Mouse (Mus musculus): ENCODE results near the gene Sp3. TPM values are rescaled to one million over a fixed set of nuclear protein-coding genes. Genes with fewer than 3 reads are reported as not detected.

The Sp3 gene
- polyA plus RNA-seq, 1 experiment from 2014 or later, result 77.9 TPM

- WGBS, result 34% methylated on average over 1 of the region's 1 CpGs
- 0 out of 2 replicates have a peak, but pooled peaks cover 6% of the 10 kb centered on the region for H3K9me3 ChIP-seq
- H3K9ac ChIP-seq, result no peak overlapping the region
- no peak overlapping the region for H3K4me3 ChIP-seq (replicated peaks)
- H3K27ac ChIP-seq, result no peak overlapping the region
- ATAC-seq (ENCODE audit: low FRiP score), result no peak
- no peaks in the 10 kb centered on the region for H3K36me3 ChIP-seq (replicated peaks)
- no peak overlapping the region for H3K4me2 ChIP-seq
- peaks cover 6% of the 10 kb centered on the region; the same call in 1 of the 2 replicates for H3K4me1 ChIP-seq
- no peaks in the 10 kb centered on the region for H3K27me3 ChIP-seq
Measured at GRCm38 (mm10) chr2:72985516-72985915, 5.3 kb upstream of the Sp3 start.

GRCm38 (mm10) chr2:72984806-72985205 is 4.6 kb upstream of the Sp3 start:
- Histone ChIP-seq H3K36me3 (replicated peaks) (no peaks in the 10 kb centered on the region), H3K27me3 (no peaks in the 10 kb centered on the region), H3K27ac (no peak overlapping the region), H3K4me3 (replicated peaks) (no peak overlapping the region), H3K4me2 (no peak overlapping the region), H3K9ac (no peak overlapping the region), H3K4me1 (peaks cover 6% of the 10 kb centered on the region; the same call in 1 of the 2 replicates), H3K9me3 (0 out of 2 replicates have a peak, but pooled peaks cover 6% of the 10 kb centered on the region)
- 85% methylated on average over 4 of the region's 4 CpGs for WGBS
- no peak for ATAC-seq (ENCODE audit: low FRiP score)

GRCm38 (mm10) chr2:72983211-72983610 is 3.0 kb upstream of the Sp3 start:
- Histone ChIP-seq H3K4me3 (replicated peaks) (no peak overlapping the region), H3K27ac (no peak overlapping the region), H3K4me2 (no peak overlapping the region), H3K9me3 (no peaks in the 10 kb centered on the region), H3K27me3 (no peaks in the 10 kb centered on the region), H3K4me1 (peaks cover 6% of the 10 kb centered on the region; the same call in 1 of the 2 replicates), H3K9ac (no peak overlapping the region), H3K36me3 (replicated peaks) (no peaks in the 10 kb centered on the region)
- 81% methylated on average over 3 of the region's 3 CpGs for WGBS
- ATAC-seq (ENCODE audit: low FRiP score), result no peak

- Histone ChIP-seq H3K27me3 (no peaks in the 10 kb centered on the region), H3K27ac (no peak overlapping the region), H3K36me3 (replicated peaks) (no peaks in the 10 kb centered on the region), H3K9me3 (no peaks in the 10 kb centered on the region), H3K4me1 (peaks cover 10% of the 10 kb centered on the region), H3K9ac (no peak overlapping the region), H3K4me2 (no peak overlapping the region), H3K4me3 (replicated peaks) (no peak overlapping the region)
- WGBS, result 91% methylated on average over 7 of the region's 7 CpGs
- no peak for ATAC-seq (ENCODE audit: low FRiP score)
Measured at GRCm38 (mm10) chr2:72982110-72982785, 2.0 kb upstream of the Sp3 start.

- Histone ChIP-seq H3K27ac (peak overlapping the region; percentile 100; the same call in 1 of the 2 replicates), H3K4me1 (peaks cover 15% of the 10 kb centered on the region), H3K9ac (peak overlapping the region; percentile 100; the same call in 1 of the 2 replicates), H3K9me3 (no peaks in the 10 kb centered on the region), H3K36me3 (replicated peaks) (no peaks in the 10 kb centered on the region), H3K4me3 (replicated peaks) (peak overlapping the region; percentile 99; the same call in 1 of the 2 replicates), H3K27me3 (no peaks in the 10 kb centered on the region), H3K4me2 (peak overlapping the region; percentile 67)
- ATAC-seq (ENCODE audit: low FRiP score), result no peak
- 78% methylated on average over 9 of the region's 9 CpGs for WGBS
Measured at GRCm38 (mm10) chr2:72981441-72982109, 1.3 kb upstream of the Sp3 start.

- peak overlapping the region; percentile 99 for H3K4me3 ChIP-seq (replicated peaks)
- WGBS, result 15% methylated on average over 3 of the region's 3 CpGs
Measured at GRCm38 (mm10) chr2:72981075-72981420, 802 bp upstream of the Sp3 start.

GRCm38 (mm10) chr2:72979659-72980071 is 581 bp downstream of the Sp3 start:
- peak overlapping the region; percentile 100 for H3K27ac ChIP-seq
- H3K4me2 ChIP-seq, result peak overlapping the region; percentile 63
- H3K36me3 ChIP-seq (replicated peaks), result no peaks in the 10 kb centered on the region
- WGBS, result under 1% methylated on average over 26 of the region's 54 CpGs
- H3K9ac ChIP-seq, result peak overlapping the region; percentile 100
- no peaks in the 10 kb centered on the region for H3K27me3 ChIP-seq
- peak; percentile 74 for ATAC-seq (ENCODE audit: low FRiP score)
- H3K4me1 ChIP-seq, result peaks cover 25% of the 10 kb centered on the region
- peak overlapping the region; percentile 99 for H3K4me3 ChIP-seq (replicated peaks)
- H3K9me3 ChIP-seq, result no peaks in the 10 kb centered on the region

More at GRCm38 (mm10) chr2:72981075-72981420, 802 bp upstream of the Sp3 start:
- H3K27me3 ChIP-seq, result no peaks in the 10 kb centered on the region
- H3K36me3 ChIP-seq (replicated peaks), result no peaks in the 10 kb centered on the region
- H3K4me2 ChIP-seq, result peak overlapping the region; percentile 67
- peak overlapping the region; percentile 100 for H3K27ac ChIP-seq
- peak overlapping the region; percentile 100 for H3K9ac ChIP-seq
- H3K9me3 ChIP-seq, result no peaks in the 10 kb centered on the region
- ATAC-seq (ENCODE audit: low FRiP score), result no peak
- peaks cover 18% of the 10 kb centered on the region for H3K4me1 ChIP-seq

- Histone ChIP-seq H3K4me2 (peak overlapping the region; percentile 63), H3K4me3 (replicated peaks) (peak overlapping the region; percentile 99), H3K36me3 (replicated peaks) (no peaks in the 10 kb centered on the region), H3K9me3 (no peaks in the 10 kb centered on the region), H3K9ac (peak overlapping the region; percentile 100), H3K27ac (peak overlapping the region; percentile 100), H3K4me1 (peaks cover 26% of the 10 kb centered on the region), H3K27me3 (no peaks in the 10 kb centered on the region)
- peak; percentile 83 for ATAC-seq (ENCODE audit: low FRiP score)
- 0% methylated on average over 65 of the region's 107 CpGs for WGBS
Measured at GRCm38 (mm10) chr2:72978901-72979658, 1.2 kb downstream of the Sp3 start.

- under 1% methylated on average over 37 of the region's 38 CpGs for WGBS
- H3K4me1 ChIP-seq, result peaks cover 30% of the 10 kb centered on the region
- no peaks in the 10 kb centered on the region for H3K9me3 ChIP-seq
- H3K4me2 ChIP-seq, result peak overlapping the region; percentile 63
- H3K27ac ChIP-seq, result peak overlapping the region; percentile 100
- no peaks in the 10 kb centered on the region for H3K27me3 ChIP-seq
- peak overlapping the region; percentile 99 for H3K4me3 ChIP-seq (replicated peaks)
- H3K9ac ChIP-seq, result peak overlapping the region; percentile 100
- ATAC-seq (ENCODE audit: low FRiP score), result no peak; the same call in 1 of the 2 replicates
- no peaks in the 10 kb centered on the region for H3K36me3 ChIP-seq (replicated peaks)
Measured at GRCm38 (mm10) chr2:72978473-72978872, 1.8 kb downstream of the Sp3 start.

- no peak overlapping the region for H3K27ac ChIP-seq
- H3K9ac ChIP-seq, result no peak overlapping the region
- peak overlapping the region; percentile 51 for H3K4me2 ChIP-seq
- 91% methylated on average over 1 of the region's 1 CpGs for WGBS
- no peaks in the 10 kb centered on the region for H3K27me3 ChIP-seq
- ATAC-seq (ENCODE audit: low FRiP score), result no peak
- no peaks in the 10 kb centered on the region for H3K36me3 ChIP-seq (replicated peaks)
- peak overlapping the region; percentile 29 for H3K4me3 ChIP-seq (replicated peaks)
- H3K4me1 ChIP-seq, result peaks cover 30% of the 10 kb centered on the region
- no peaks in the 10 kb centered on the region for H3K9me3 ChIP-seq
Measured at GRCm38 (mm10) chr2:72977272-72977671, 3.0 kb downstream of the Sp3 start.

GRCm38 (mm10) chr2:72976036-72976435 is 4.2 kb downstream of the Sp3 start:
- Histone ChIP-seq H3K9ac (no peak overlapping the region), H3K4me3 (replicated peaks) (no peak overlapping the region), H3K4me2 (peak overlapping the region; percentile 29; the same call in 1 of the 2 replicates), H3K36me3 (replicated peaks) (peaks cover 3% of the 10 kb centered on the region), H3K27ac (no peak overlapping the region), H3K9me3 (no peaks in the 10 kb centered on the region), H3K4me1 (peaks cover 23% of the 10 kb centered on the region), H3K27me3 (no peaks in the 10 kb centered on the region)
- ATAC-seq (ENCODE audit: low FRiP score), result no peak

- Histone ChIP-seq H3K4me1 (peaks cover 9% of the 10 kb centered on the region), H3K4me2 (no peak overlapping the region), H3K27me3 (no peaks in the 10 kb centered on the region), H3K36me3 (replicated peaks) (peaks cover 32% of the 10 kb centered on the region), H3K4me3 (replicated peaks) (no peak overlapping the region), H3K9ac (no peak overlapping the region), H3K27ac (no peak overlapping the region), H3K9me3 (no peaks in the 10 kb centered on the region)
- no peak for ATAC-seq (ENCODE audit: low FRiP score)
- WGBS, result 95% methylated on average over 6 of the region's 6 CpGs
Measured at GRCm38 (mm10) chr2:72970831-72971230, 9.4 kb downstream of the Sp3 start.
